Mouse (Mus musculus) brain, embryonic 14.5 days (tissue): ENCODE results near the gene Cer1.

Experiments used
- CTCF ChIP-seq: fragments of 200-500 bp; IDR thresholded peaks from 2 replicates; pipeline ENCODE4 v1.5.1; 2012; ENCODE audit warnings: inconsistent platforms, mild to moderate bottlenecking, moderate library complexity, borderline replicate concordance; ENCODE audit not compliant: insufficient read depth, insufficient read length; ENCODE audit errors: extremely low read depth
- POLR2A ChIP-seq: fragments of 200-500 bp; IDR thresholded peaks from 2 replicates; pipeline ENCODE4 v1.6.1; 2012; ENCODE audit warnings: mild to moderate bottlenecking, inconsistent platforms, borderline replicate concordance; ENCODE audit not compliant: poor library complexity, insufficient read depth, insufficient read length, severe bottlenecking; ENCODE audit errors: extremely low read depth

- no peak for TF ChIP-seq POLR2A
- no peak for TF ChIP-seq CTCF
Observed at GRCm38 (mm10) chr4:82867731-82868445, 17.1 kb downstream of the Cer1 start.
